Mouse (Mus musculus) olfactory bulb, adult 2 months (tissue): ENCODE results near the gene Krt222. TPM values are rescaled to one million over a fixed set of nuclear protein-coding genes. Genes with fewer than 3 reads are reported as not detected.

Experiments used
- H3K27ac ChIP-seq: fragments of 200-500 bp; 2 replicates; pipeline ENCODE4 v1.5.1; 2012; ENCODE audit warnings: low read depth, low read length; ENCODE audit not compliant: insufficient read depth
- H3K4me1 ChIP-seq: fragments of 200-500 bp; 2 replicates; pipeline ENCODE4 v1.6.1; 2012; ENCODE audit warnings: low read length; ENCODE audit not compliant: control insufficient read depth, insufficient read depth
- H3K4me3 ChIP-seq: fragments of 200-500 bp; 2 replicates; pipeline ENCODE4 v1.5.1; 2012; ENCODE audit warnings: mild to moderate bottlenecking, low read depth, low read length, moderate library complexity; ENCODE audit not compliant: insufficient read depth
- CTCF ChIP-seq: fragments of 200-500 bp; IDR thresholded peaks from 2 replicates; pipeline ENCODE4 v1.5.1; 2012; ENCODE audit warnings: low read depth, mild to moderate bottlenecking, low read length, moderate library complexity; ENCODE audit not compliant: insufficient read depth
- POLR2A ChIP-seq: fragments of 200-500 bp; IDR thresholded peaks from 2 replicates; pipeline ENCODE4 v1.6.1; 2012; ENCODE audit warnings: mild to moderate bottlenecking, low read depth, low read length, moderate library complexity; ENCODE audit not compliant: insufficient read depth
- WGBS: fragments of 180-500 bp; shearing (Covaris S2); methylation state at CpG from one replicate; pipeline ENCODE4 v1.1.7; 2018; 5-methylcytosine and 5-hydroxymethylcytosine counted together
- polyA plus RNA-seq: library from polyadenylated mRNA; stranded (reverse); fragments of >200 nt; gene quantifications from 2 replicates; pipeline ENCODE4 v1.2.4, GENCODE M21; 2012; ENCODE audit warnings: low replicate concordance; ENCODE audit not compliant: missing spikeins, insufficient read depth, insufficient read length

Gene Krt222
- polyA plus RNA-seq, 1 experiment, result not detected

DNA sequence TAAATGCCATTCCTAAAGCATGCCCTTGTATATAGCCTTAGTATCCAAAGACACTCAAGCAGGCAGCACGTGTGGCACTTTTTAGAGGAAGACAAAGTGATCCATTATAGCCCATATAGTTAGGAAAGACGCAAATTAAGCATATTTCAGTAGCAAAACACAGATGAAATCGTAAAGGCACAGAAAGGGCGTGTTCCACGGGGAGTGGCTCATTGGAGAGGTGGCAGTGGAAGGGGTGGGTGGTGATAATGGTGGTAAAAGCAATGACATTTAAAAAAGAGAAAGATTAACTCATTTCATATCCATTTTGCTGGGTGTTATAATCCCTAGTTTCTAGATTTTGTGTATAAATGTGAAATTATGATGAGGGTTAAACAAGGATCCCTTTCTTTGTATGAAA lies 17.6 kb downstream of the Krt222 start:
- Histone ChIP-seq H3K27ac (no peak overlapping the region), H3K4me1 (no peaks in the 10 kb centered on the region), H3K4me3 (no peak overlapping the region)
- WGBS, result 83% methylated on average over 5 of the region's 5 CpGs
- TF ChIP-seq CTCF (no peak), POLR2A (no peak)

DNA sequence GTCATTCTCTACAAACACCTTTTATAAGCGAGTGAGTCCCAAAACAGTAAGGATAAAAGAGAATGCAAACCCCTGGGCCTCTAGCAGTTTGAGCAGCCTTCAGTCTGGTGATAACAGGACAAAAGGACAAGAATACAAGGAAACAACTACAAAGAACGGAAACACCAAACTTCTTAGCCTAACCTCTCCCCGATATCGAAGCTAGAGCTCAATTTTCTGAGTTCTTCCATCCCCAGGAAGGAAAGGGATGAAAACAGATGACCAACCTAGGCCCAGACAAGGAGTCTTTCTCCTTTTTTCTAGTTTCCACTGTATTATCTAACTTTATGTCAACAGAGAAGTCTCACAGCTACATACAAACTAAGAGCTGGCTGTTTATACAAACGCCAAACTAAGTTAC lies 20.6 kb downstream of the Krt222 start:
- no peak overlapping the region for H3K27ac ChIP-seq
- TF ChIP-seq POLR2A (no peak), CTCF (no peak)
- no peak overlapping the region for H3K4me3 ChIP-seq
- H3K4me1 ChIP-seq, result no peaks in the 10 kb centered on the region
- WGBS, result 83% methylated on average over 5 of the region's 5 CpGs

DNA sequence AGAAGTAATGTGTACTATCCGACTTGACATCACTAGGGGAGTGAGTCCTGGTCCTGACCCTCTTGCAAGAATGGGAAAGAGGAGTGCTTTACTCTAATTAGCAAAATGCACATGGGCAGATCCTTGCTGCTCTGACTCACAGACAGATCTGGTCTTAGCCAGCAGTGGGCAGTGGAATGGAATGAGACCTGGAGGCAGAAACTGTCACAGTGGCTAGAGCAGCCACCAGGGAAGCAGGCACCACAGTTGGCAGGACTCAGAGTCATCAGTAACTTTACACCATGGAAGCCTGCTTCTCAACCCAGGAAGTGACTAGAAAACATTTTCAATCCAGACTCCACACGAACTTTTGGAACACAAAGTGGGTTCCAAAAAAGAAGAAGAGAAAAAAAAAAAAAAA lies 22.1 kb downstream of the Krt222 start:
- TF ChIP-seq POLR2A, result no peak
- TF ChIP-seq CTCF, result no peak
- WGBS, result 43% methylated on average over 2 of the region's 2 CpGs
- Histone ChIP-seq H3K27ac (no peak overlapping the region), H3K4me1 (no peaks in the 10 kb centered on the region), H3K4me3 (no peak overlapping the region)

GRCm38 (mm10) chr11:99217248-99217986 lies 26.5 kb downstream of the Krt222 start:
- H3K4me1 ChIP-seq, result no peaks in the 10 kb centered on the region
- TF ChIP-seq CTCF, result no peak
- TF ChIP-seq POLR2A, result no peak
- no peak overlapping the region for H3K27ac ChIP-seq
- WGBS, result 84% methylated on average over 7 of the region's 7 CpGs
- no peak overlapping the region for H3K4me3 ChIP-seq

DNA sequence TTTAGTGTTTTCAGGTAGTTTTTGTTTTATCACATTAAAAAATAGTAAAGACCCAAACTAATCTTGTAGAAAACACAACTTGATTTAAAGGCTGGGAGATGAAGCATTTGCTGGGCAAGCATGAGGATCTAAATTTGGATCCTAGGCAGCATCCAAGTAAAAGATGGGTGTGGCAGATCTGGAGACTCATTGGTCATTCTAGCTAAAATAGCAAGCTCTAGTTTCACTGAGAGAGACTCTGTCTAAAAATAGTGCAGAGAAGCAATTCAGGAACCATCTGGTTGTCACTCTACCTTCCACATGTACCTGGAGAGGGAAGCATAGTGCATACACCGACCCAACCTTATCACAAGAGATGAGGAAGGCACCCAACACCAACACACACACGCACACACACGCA lies 27.7 kb downstream of the Krt222 start:
- 92% methylated on average over 3 of the region's 3 CpGs for WGBS
- no peak overlapping the region for H3K4me3 ChIP-seq
- H3K27ac ChIP-seq, result no peak overlapping the region
- TF ChIP-seq CTCF (no peak), POLR2A (no peak)
- no peaks in the 10 kb centered on the region for H3K4me1 ChIP-seq

DNA sequence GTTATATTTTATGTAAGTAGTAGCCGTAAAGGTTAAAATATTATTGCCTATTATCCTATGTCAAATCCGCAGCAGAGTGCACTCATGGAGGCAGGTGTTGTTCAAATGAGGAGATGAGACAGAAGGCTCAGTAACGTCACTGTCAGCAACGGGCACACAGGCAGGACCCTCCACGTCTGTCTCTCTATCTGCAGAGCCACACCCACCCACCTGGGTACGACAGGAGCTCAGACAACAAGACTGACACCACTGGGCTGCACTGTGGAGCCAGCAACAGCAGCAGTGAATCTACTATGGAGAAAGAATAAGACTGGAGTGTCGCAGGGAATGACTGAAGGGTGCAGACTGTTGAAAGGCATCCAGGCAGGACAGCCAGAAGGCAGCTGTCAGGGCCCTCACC lies 31.2 kb downstream of the Krt222 start:
- WGBS, result 85% methylated on average over 7 of the region's 7 CpGs
- Histone ChIP-seq H3K27ac (no peak overlapping the region), H3K4me3 (no peak overlapping the region), H3K4me1 (no peaks in the 10 kb centered on the region)
- TF ChIP-seq POLR2A (no peak), CTCF (no peak)

GRCm38 (mm10) chr11:99211964-99212363 lies 31.9 kb downstream of the Krt222 start:
- WGBS, result 61% methylated on average over 2 of the region's 2 CpGs
- TF ChIP-seq POLR2A (no peak), CTCF (no peak)
- H3K4me3 ChIP-seq, result no peak overlapping the region
- no peaks in the 10 kb centered on the region for H3K4me1 ChIP-seq
- H3K27ac ChIP-seq, result no peak overlapping the region

DNA sequence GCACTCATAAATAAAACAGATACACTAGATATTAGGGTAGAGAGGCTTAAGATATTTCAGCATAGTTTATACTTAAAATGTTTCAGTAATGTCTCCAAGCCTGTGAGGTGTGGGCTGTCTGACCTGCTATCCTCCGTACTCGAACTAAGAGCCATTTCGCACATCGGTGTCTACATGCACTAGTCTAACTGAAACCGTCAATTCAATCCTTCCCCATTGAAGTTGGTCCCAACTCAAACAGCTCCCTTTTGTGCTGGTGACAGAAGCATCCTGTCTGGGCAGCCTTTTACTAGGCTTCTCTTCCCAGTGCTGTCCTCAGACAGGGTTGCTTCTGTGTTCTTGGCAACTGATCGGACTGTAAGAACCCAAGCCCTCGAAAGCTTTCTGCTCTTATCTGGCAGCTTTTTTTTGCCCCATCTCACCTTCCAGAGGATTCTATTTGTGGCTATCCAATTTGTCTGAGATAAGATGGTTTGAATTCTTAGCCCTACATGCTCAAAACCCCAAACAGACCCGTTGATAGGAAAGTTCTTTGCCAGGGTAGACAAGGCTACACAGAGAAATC lies 35.7 kb downstream of the Krt222 start:
- no peak for TF ChIP-seq CTCF
- no peak for TF ChIP-seq POLR2A
- no peaks in the 10 kb centered on the region for H3K4me1 ChIP-seq
- H3K4me3 ChIP-seq, result no peak overlapping the region
- WGBS, result 69% methylated on average over 8 of the region's 8 CpGs
- no peak overlapping the region for H3K27ac ChIP-seq

DNA sequence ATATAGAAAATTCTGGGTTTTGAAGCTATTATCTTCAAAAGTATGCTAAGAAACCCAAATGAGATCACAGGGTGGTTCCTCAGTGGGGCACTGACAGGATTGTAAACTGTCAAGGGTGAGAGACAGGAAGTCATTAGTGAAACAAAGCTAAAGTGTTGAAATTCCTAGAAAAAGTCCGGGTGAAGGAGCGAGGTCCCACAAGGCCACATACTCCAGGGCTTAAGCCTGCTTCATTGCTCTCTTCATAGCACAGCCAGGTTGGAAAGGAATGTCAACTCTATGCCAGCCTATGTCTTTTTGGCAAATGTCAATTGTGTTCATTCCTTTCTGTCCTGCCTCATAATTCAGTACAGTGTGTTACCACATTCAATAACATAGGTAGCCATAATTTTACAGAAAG lies 36.4 kb downstream of the Krt222 start:
- no peaks in the 10 kb centered on the region for H3K4me1 ChIP-seq
- 34% methylated on average over 2 of the region's 2 CpGs for WGBS
- H3K4me3 ChIP-seq, result no peak overlapping the region
- TF ChIP-seq POLR2A, result no peak
- TF ChIP-seq CTCF, result no peak
- no peak overlapping the region for H3K27ac ChIP-seq

GRCm38 (mm10) chr11:99206954-99207353 lies 36.9 kb downstream of the Krt222 start:
- 39% methylated on average over 2 of the region's 2 CpGs for WGBS
- TF ChIP-seq POLR2A, result no peak
- TF ChIP-seq CTCF, result 0 out of 2 replicates have a peak, but pooled peaks have one; percentile 27
- Histone ChIP-seq H3K4me3 (no peak overlapping the region), H3K4me1 (no peaks in the 10 kb centered on the region), H3K27ac (no peak overlapping the region)
